14 mouse cellular contexts compared by ENCODE assay signal in the genomic region with DNA sequence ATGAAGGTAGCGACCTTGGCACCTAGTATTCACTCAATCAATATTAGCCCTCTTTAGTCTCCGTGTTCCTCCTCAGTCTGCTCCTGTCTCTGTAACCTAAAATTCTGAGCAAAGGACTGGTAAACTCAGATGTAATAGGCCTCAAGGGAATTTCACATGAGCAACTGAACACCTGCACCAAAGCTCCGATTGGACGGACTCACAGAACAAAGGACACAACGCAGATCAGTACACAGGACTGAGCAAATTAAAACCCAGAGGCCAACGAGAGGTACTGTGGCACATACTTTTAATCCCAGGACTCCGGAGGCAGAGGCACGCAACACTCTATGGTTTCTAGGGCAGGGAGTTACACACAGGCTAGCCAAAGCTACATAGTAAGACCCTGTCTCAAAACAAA. TPM values are rescaled to one million over a fixed set of nuclear protein-coding genes. Genes with fewer than 3 reads are reported as not detected.
DNase-seq lines count a peak whose midpoint lies in the region; ATAC-seq lines count a peak whose summit lies in the region.
"Had no signal": no experiment of that assay in that cellular context is flagged by ENCODE, and none has a peak within 500 bp of the region (broad histone marks: within the 10 kb centered on the region; RNA-seq: fewer than 3 reads in every experiment).

No protein-coding gene starts in this region.

- H3K36me3 ChIP-seq in embryonic facial prominence, embryonic 10.5 days (replicated peaks): no peaks in the 10 kb centered on the region
- no peaks in the 10 kb centered on the region for H3K36me3 ChIP-seq in hindbrain, embryonic 11.5 days (ENCODE audit: control insufficient read depth, insufficient read depth, low read length)
- H3K36me3 ChIP-seq in midbrain, embryonic 11.5 days (ENCODE audit: control insufficient read depth, insufficient read depth, low read length): no peaks in the 10 kb centered on the region
- H3K36me3 ChIP-seq: stomach, embryonic 15.5 days had no signal

- DNase-seq in cerebellum, adult 9-10 months: peak; percentile 60
- no peak for DNase-seq in cerebellum, postnatal 4 days (ENCODE audit: low spot score in 2 of 2)
- no peak for DNase-seq in embryonic facial prominence, embryonic 10.5 days (ENCODE audit: low spot score)
- peak; percentile 36 for DNase-seq in hindbrain, embryonic 11.5 days (ENCODE audit: low spot score)
- peak; percentile 86 for DNase-seq in midbrain, embryonic 11.5 days (ENCODE audit: low spot score, missing footprints)
- DNase-seq in heart, postnatal 4 days: no peak
- no peak for DNase-seq in gastrocnemius, postnatal 4 days (ENCODE audit: low spot score in 2 of 2)
- DNase-seq: adrenal gland, postnatal 25 days; layer of hippocampus, postnatal 36 days; lung, embryonic 14.5 days had no signal

- H3K4me1 ChIP-seq in embryonic facial prominence, embryonic 10.5 days: peaks cover 43% of the 10 kb centered on the region
- peaks cover 19% of the 10 kb centered on the region for H3K4me1 ChIP-seq in hindbrain, embryonic 11.5 days (replicated peaks; ENCODE audit: control insufficient read depth, insufficient read depth, low read length)
- peaks cover 21% of the 10 kb centered on the region for H3K4me1 ChIP-seq in midbrain, embryonic 11.5 days (ENCODE audit: control insufficient read depth, insufficient read depth, low read length)

- ATAC-seq in hindbrain, embryonic 11.5 days (ENCODE audit: low FRiP score): no peak
- ATAC-seq in midbrain, embryonic 11.5 days (ENCODE audit: low FRiP score): no peak
- no peak for ATAC-seq in frontal cortex, adult (ENCODE audit: low TSS enrichment)
- ATAC-seq: intestine, embryonic 16.5 days had no signal

- no peak overlapping the region; the same call in 1 of the 2 replicates for H3K27ac ChIP-seq in embryonic facial prominence, embryonic 10.5 days (replicated peaks)
- peak overlapping the region; percentile 89 for H3K27ac ChIP-seq in hindbrain, embryonic 11.5 days (ENCODE audit: low read depth, low read length)
- H3K27ac ChIP-seq in midbrain, embryonic 11.5 days (ENCODE audit: low read depth, low read length): no peak overlapping the region
- H3K27ac ChIP-seq: stomach, embryonic 15.5 days had no signal

- no peak overlapping the region for H3K9ac ChIP-seq in hindbrain, embryonic 11.5 days (ENCODE audit: low read depth, low read length)
- no peak overlapping the region; the same call in 1 of the 2 replicates for H3K9ac ChIP-seq in midbrain, embryonic 11.5 days (ENCODE audit: low read length)
- H3K9ac ChIP-seq: stomach, embryonic 15.5 days had no signal

- peak overlapping the region; percentile 82; the same call in 1 of the 2 replicates for H3K4me2 ChIP-seq in hindbrain, embryonic 11.5 days (replicated peaks; ENCODE audit: low read depth, low read length)
- H3K4me2 ChIP-seq in midbrain, embryonic 11.5 days: peak overlapping the region; percentile 71

- H3K4me3 ChIP-seq in embryonic facial prominence, embryonic 10.5 days: peak overlapping the region; percentile 63
- H3K4me3 ChIP-seq in hindbrain, embryonic 11.5 days (ENCODE audit: low read depth, low read length): no peak overlapping the region
- H3K4me3 ChIP-seq in midbrain, embryonic 11.5 days (ENCODE audit: low read depth, low read length): no peak overlapping the region
- H3K4me3 ChIP-seq: erythroblast, embryonic 14.5 days had no signal

- 17% methylated on average over 8 of the region's 8 CpGs for WGBS in embryonic facial prominence, embryonic 10.5 days
- WGBS in hindbrain, embryonic 11.5 days: 24% methylated on average over 8 of the region's 8 CpGs
- 14% methylated on average over 8 of the region's 8 CpGs for WGBS in midbrain, embryonic 11.5 days

- H3K27me3 ChIP-seq in embryonic facial prominence, embryonic 10.5 days (replicated peaks; ENCODE audit: low read depth, poor library complexity, severe bottlenecking): peaks cover 100% of the 10 kb centered on the region
- H3K27me3 ChIP-seq in hindbrain, embryonic 11.5 days (ENCODE audit: control insufficient read depth, insufficient read depth, low read length): peaks cover 57% of the 10 kb centered on the region
- H3K27me3 ChIP-seq in midbrain, embryonic 11.5 days (ENCODE audit: control insufficient read depth, insufficient read depth, low read length): peaks cover 63% of the 10 kb centered on the region

- H3K9me3 ChIP-seq in embryonic facial prominence, embryonic 10.5 days: no peaks in the 10 kb centered on the region
- no peaks in the 10 kb centered on the region for H3K9me3 ChIP-seq in hindbrain, embryonic 11.5 days (ENCODE audit: control insufficient read depth, low read length)
- no peaks in the 10 kb centered on the region for H3K9me3 ChIP-seq in midbrain, embryonic 11.5 days (ENCODE audit: control insufficient read depth, low read length)
- H3K9me3 ChIP-seq: stomach, embryonic 15.5 days had no signal

RNA-seq across cellular contexts. Expression of gene Calcoco1, which starts 25.9 kb away (rescaled TPM):
- 33.9 and 36.4 TPM in 2 replicates for polyA plus RNA-seq in embryonic facial prominence, embryonic 10.5 days (2016; fragmentation: Nextera tagmentation; extraction: Ambion mirVana)
- 26.2 and 30.1 TPM in 2 replicates for polyA plus RNA-seq in hindbrain, embryonic 11.5 days (2014; fragmentation: Nextera tagmentation; extraction: Ambion mirVana)
- 27.5 and 28.3 TPM in 2 replicates for polyA plus RNA-seq in midbrain, embryonic 11.5 days (2014; fragmentation: Nextera tagmentation; extraction: Ambion mirVana)
- total RNA-seq in heart, postnatal 4 days (2021): 10 to 100 TPM; 65.6 to 71.0 TPM
- total RNA-seq in gastrocnemius, postnatal 4 days (2021): 10 to 100 TPM; 60.8 to 67.8 TPM

Comparison
In these comparisons a context has a peak if more than half of its experiments do, and no peak if none do; other contexts are left out.
1. DNase-seq: peak in cerebellum, adult 9-10 months (single experiment), hindbrain, embryonic 11.5 days (single experiment) and midbrain, embryonic 11.5 days (single experiment); none in cerebellum, postnatal 4 days (0 of 2), embryonic facial prominence, embryonic 10.5 days (single experiment), heart, postnatal 4 days (single experiment) and gastrocnemius, postnatal 4 days (0 of 2).